Mouse (Mus musculus): ENCODE data around the gene Grm1. TPM values are rescaled to one million over a fixed set of nuclear protein-coding genes. Genes with fewer than 3 reads are reported as not detected.

Grm1 gene
- total RNA-seq, 2 experiments from 2014 or later, result 34.3 to 38.9 TPM

DNA sequence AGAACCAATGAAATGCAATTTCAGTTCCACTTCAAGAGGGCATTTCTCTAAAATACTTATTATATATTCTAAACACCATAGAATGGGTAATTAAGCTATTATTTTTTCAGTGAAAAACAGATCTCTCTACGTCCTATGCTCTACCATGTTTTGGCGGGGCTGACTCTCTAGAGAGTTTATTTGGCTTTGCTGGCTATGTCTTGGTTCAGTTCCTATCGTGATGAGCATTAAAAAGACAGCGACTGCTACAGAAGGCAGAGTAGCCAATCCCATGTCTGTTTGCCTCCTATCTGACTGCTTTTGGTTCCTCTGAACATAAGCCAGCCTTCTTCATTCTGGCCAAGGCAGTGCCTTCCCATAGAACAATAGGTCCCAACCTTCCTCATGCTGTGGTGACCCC is 425.5 kb downstream of the Grm1 start:
- intact Hi-C loops (cut with DNase I), result no loop called here
- no peak for DNase-seq (ENCODE audit: low spot score in 2 of 2)

DNA sequence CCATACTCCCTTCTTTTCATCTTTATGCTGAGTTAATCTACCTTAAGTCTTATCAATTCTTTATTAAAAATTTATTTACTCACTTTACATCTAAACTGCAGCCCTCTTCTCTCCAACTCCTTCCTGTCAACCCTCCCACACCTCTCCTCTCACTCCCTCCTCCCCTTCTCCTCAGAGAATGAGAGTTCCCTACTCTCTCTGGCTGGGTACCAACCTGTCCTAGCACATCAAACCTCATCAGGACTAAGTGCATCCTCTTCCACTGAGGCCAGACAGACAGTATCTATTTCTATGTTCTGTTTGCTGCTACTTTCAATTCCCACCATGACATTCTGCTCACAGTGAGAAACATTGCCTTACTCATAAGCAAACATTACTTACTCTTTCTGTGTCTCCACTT is 426.2 kb downstream of the Grm1 start:
- no peak for DNase-seq (ENCODE audit: low spot score in 2 of 2)
- intact Hi-C loops (cut with DNase I), result no loop called here

Other genes starting within 250 kb of the Grm1 start
- gene Shprh, start 67.1 kb upstream of the Grm1 start, total RNA-seq (2021), result 10 to 100 TPM; 45.7 to 48.5 TPM
- gene Fbxo30, start 199.0 kb upstream of the Grm1 start, total RNA-seq (2021), result 1 to 10 TPM; 8.7 to 8.9 TPM

Data from left cerebral cortex, postnatal 14 days (tissue).